Mouse (Mus musculus) layer of hippocampus, adult 2 months (tissue): Measurements from ENCODE around the gene Agtrap. TPM values are rescaled to one million over a fixed set of nuclear protein-coding genes. Genes with fewer than 3 reads are reported as not detected.

Source experiments
- DNase-seq, 2 experiments: peaks; one replicate each; pipeline ENCODE4 v3.0.0; 2022; ENCODE audit warnings: low spot score in 2 of 2
- H3K27ac ChIP-seq: fragments of 200-600 bp; 2 replicates; pipeline ENCODE4 v1.8.1; 2022
- H3K4me3 ChIP-seq: fragments of 200-600 bp; 2 replicates; pipeline ENCODE4 v1.8.1; 2022; ENCODE audit warnings: mild to moderate bottlenecking
- CTCF ChIP-seq: fragments of 200-600 bp; conservative IDR thresholded peaks from 2 replicates; pipeline ENCODE4 v1.8.1; 2022; ENCODE audit warnings: antibody characterized with exemption, mild to moderate bottlenecking, moderate library complexity
- long read RNA-seq, 2 experiments: library from polyadenylated mRNA; stranded (forward); transcript quantifications; one replicate each; pipeline ENCODE4 v2.0.0; 2021; ENCODE audit warnings: borderline mapping rate in 2 of 2
- total RNA-seq, 2 experiments: library from RNA; stranded (reverse); gene quantifications; 2 replicates each; pipeline ENCODE4 v1.2.3; 2021

Agtrap gene
- 1 to 10 TPM; 7.2 to 9.8 TPM for total RNA-seq
- long read RNA-seq, experiment 1, partial matches to known transcripts = 0 of 8 reads
- long read RNA-seq, experiment 1, other reads (novel, unspliced or antisense) = 4 of 8 reads
- long read RNA-seq, experiment 2, partial matches to known transcripts = 0 of 7 reads
- long read RNA-seq, experiment 2, other reads (novel, unspliced or antisense) = 3 of 7 reads

DNA sequence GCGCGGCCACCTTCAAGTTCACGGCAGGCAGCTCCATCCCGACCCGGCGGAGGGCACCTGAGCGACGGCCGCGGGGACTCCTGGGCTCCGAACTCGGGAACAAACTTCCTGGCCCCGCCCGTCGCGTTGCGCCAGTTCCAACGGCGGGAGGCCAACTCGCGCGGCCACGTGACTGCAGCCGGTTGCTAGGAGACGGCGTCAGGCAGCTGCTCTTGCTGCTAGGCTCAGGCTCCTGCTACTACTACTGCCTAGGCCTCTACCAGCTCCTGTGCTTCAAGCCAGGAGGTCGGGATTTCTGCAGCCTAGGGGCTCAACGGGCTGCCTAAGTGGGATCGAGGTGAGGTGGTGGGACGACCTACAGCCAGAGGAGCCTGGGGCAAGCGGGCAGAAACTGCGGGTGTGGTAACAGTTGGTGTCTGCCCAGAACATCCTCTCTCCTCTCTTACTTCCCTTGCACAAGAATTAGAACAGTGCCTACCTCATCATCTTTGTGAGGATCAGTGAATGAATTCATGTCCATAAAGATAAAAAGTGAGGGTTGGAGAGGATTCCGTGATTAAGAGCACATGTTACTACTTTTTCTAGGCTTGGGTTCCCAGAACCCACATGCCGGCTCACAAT lies at the start of gene Agtrap:
Agtrap (minus strand) TSS at position 125 of the 621 bp plus-strand sequence.
- no peak for TF ChIP-seq CTCF
- peak; percentile 93 to 94 for DNase-seq
- peak within 1 kb of the TSS; percentile 85 for H3K27ac ChIP-seq
- peak within 1 kb of the TSS; percentile 72 for H3K4me3 ChIP-seq

GRCm38 (mm10) chr4:148137503-148137902 lies 49.7 kb upstream of the Agtrap start:
- no peak overlapping the region for H3K4me3 ChIP-seq
- no peak for TF ChIP-seq CTCF
- DNase-seq = no peak
- no peak overlapping the region for H3K27ac ChIP-seq

DNA sequence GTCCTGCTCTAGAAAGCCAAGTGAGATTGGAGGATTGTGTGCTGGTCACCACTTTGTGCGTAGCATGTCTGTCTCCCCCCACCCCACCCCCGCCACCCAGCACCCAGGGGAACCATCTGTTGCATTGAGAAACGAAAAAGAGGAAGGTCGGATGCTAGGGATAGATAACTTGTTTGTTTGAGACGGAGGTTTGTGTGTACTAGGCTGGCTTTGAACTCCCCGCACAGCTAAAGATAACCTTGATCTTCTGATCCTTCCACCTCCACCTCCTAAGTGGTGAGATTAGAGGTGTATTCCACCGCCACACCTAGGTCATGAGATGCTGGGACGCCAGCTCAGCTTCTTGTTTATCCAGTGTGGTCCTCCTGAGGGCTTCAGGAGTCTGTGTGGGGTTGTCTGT lies 47.2 kb upstream of the Agtrap start:
- no peak overlapping the region for H3K27ac ChIP-seq
- DNase-seq = no peak
- no peak overlapping the region for H3K4me3 ChIP-seq
- TF ChIP-seq CTCF = no peak

- H3K4me3 ChIP-seq = peak overlapping the region; percentile 35; the same call in 1 of the 2 replicates
- no peak for TF ChIP-seq CTCF
- no peak overlapping the region for H3K27ac ChIP-seq
- no peak for DNase-seq
Measured at GRCm38 (mm10) chr4:148131497-148132081, 43.8 kb upstream of the Agtrap start.

DNA sequence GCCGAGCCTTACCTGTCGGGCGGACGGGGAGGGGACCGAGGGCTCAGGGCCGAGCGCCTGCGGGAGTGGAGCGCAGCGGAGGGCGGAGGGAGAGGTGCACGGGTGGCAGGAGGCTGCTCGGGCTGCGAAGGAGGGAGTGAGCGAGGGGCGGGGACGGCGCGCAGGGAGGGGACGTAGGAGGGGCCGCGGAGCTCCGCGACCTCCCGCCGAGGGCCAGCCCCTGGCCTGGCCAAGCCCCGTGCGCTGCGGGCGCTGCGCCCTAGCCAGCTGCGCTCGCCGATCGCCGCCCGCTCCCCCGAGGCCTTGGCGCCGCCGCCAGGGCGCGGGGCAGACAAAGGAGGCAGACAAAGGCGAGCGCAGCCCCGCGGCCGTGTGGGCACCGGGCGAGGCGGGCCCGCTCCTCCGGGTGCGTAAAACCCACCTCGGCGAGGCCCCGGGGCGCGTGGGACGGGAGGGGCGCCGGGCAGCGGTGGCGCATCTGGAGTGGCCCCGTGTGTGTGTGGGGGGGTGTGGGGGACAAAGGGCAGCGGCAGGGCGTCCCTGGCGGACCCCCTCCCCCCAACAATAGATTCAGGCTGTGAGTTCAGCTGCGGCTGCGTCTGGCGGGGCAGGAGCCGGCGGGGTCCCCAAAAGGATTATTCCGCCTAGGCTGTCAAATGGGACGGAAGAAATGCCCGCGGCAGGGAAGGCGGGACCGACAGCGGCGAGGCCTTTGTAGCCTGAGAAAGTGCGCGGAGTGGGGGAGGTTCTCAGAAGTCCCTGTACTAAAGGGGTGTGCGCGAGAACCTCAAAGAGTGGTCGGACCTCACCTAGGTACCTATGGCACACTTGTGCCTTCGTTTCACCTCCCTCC lies 43.0 kb upstream of the Agtrap start, which contains the start of gene Draxin:
Draxin (minus strand) TSS at position 138 of the 853 bp plus-strand sequence.
- DNase-seq = no peak
- no peak for TF ChIP-seq CTCF
- Histone ChIP-seq H3K27ac (no peak within 1 kb of the TSS), H3K4me3 (peak within 1 kb of the TSS; percentile 59)

- H3K4me3 ChIP-seq = peak within 1 kb of the TSS; percentile 59
- H3K27ac ChIP-seq = no peak within 1 kb of the TSS
- no peak for DNase-seq
- no peak for TF ChIP-seq CTCF
Measured at GRCm38 (mm10) chr4:148130133-148130532, 42.3 kb upstream of the Agtrap start, which contains the start of gene Mad2l2. Gene Mad2l2, plus strand, starts transcription at chr4:148130384.

DNA sequence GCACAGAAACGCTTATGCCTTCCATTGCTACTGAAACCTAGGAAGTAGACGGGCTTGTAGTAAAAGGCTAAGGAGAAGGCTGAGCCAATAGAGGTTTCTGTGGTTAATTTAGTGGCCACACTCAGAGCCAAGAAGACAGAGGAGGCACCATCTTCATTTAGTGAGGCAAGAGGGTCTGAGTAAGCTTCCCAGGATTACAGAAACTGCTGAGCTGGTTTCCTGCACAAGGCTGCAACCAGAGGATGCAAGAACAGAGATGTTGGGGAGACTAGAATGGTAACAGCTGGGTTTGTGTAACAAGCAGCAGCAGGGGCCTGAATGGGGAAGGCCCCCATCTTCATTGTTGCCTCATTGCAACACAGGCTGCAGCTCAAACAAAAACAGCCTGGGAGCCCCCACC lies 40.8 kb upstream of the Agtrap start:
- Histone ChIP-seq H3K27ac (no peak overlapping the region), H3K4me3 (no peak overlapping the region)
- no peak for TF ChIP-seq CTCF
- no peak for DNase-seq

DNA sequence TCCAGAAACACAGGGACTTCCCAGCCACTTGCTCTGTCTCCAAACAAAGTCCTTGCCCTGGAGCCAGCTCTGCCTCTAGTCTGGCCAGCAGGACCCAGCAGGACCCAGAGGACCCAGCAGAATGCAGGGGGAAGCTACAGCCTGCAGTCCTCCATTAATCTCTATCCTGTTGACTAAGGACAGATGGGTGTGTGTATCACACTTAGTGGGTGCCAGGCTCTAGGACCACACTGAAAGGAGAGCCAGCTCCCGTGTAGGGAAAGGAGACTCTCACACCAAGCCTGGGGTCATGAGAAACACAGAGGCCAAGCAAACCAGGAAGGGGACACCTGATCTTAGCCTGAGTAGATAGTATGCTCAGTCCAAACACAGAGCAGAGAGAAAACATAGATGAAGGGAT lies 40.4 kb upstream of the Agtrap start:
- no peak for DNase-seq
- no peak overlapping the region for H3K27ac ChIP-seq
- no peak overlapping the region for H3K4me3 ChIP-seq
- TF ChIP-seq CTCF = no peak

DNA sequence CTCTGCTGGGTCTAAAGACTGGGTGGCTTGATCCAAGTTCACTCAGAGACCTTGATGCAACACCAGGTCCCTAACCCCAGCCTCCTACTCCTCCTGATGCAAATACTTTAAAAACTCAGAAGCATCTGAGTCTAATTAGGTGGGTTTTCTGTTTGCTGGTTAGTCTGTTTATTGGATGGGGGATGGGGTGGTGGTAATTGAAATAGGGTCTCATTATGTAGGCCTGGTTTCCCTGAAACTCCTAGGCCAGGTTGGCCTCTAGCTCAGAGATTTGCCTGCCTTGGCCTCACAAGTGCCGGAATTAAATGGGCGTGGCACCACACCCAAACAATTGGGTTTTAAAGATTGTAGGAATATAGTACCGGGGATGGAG lies 34.8 kb upstream of the Agtrap start:
- DNase-seq = no peak
- TF ChIP-seq CTCF = no peak
- Histone ChIP-seq H3K4me3 (no peak overlapping the region), H3K27ac (no peak overlapping the region)

GRCm38 (mm10) chr4:148121982-148122693 lies 34.3 kb upstream of the Agtrap start:
- Histone ChIP-seq H3K4me3 (no peak overlapping the region), H3K27ac (no peak overlapping the region)
- no peak for TF ChIP-seq CTCF
- no peak for DNase-seq

- TF ChIP-seq CTCF = no peak
- Histone ChIP-seq H3K27ac (no peak overlapping the region), H3K4me3 (no peak overlapping the region)
- peak; percentile 65 to 72 for DNase-seq
Measured at GRCm38 (mm10) chr4:148121362-148121761, 33.5 kb upstream of the Agtrap start.

DNA sequence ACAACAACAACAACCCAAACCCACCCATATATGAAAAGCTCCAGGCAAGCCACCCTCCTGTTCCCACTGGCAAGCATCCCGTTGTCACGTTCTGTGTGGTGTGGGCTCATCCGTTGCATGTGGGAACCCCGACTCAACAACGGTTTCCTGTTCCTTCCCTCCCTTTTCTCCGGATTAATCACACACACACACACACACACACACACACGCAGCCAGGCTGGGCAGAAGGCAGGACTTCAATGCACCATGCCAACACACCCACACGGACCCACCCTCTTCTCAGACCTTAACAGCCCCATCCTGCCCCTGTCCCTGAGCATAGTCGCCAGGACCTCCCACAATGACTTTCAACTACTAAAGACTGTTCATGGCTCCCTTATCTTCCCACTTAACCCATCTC lies 32.7 kb upstream of the Agtrap start:
- no peak for DNase-seq
- no peak overlapping the region for H3K27ac ChIP-seq
- H3K4me3 ChIP-seq = no peak overlapping the region

More for the DNA sequence above, 32.7 kb upstream of the Agtrap start:
- no peak for TF ChIP-seq CTCF
